Mouse (Mus musculus): ENCODE results near the gene Ppp1r3e.
A peak's percentile ranks its signal among the peaks of the same experiment; 100 is the strongest.

Ppp1r3e gene

GRCm38 (mm10) chr14:54877048-54877715, at the start of gene Ppp1r3e:
Gene Ppp1r3e (minus strand): TSS chr14:54877550.
- no peak for DNase-seq (ENCODE audit: low spot score)

- no peak for DNase-seq (ENCODE audit: low spot score)
These were observed 49.2 kb upstream of the Ppp1r3e start for GRCm38 (mm10) chr14:54926401-54927158.

GRCm38 (mm10) chr14:54925349-54926342, 48.3 kb upstream of the Ppp1r3e start, which contains the start of gene Efs:
Gene Efs (minus strand): TSS chr14:54926126.
- no peak for DNase-seq (ENCODE audit: low spot score)

GRCm38 (mm10) chr14:54924641-54925348, 47.4 kb upstream of the Ppp1r3e start:
- no peak for DNase-seq (ENCODE audit: low spot score)

GRCm38 (mm10) chr14:54920076-54920685, 42.8 kb upstream of the Ppp1r3e start:
- DNase-seq (ENCODE audit: low spot score) = no peak

GRCm38 (mm10) chr14:54913343-54913742, 36.0 kb upstream of the Ppp1r3e start:
- DNase-seq (ENCODE audit: low spot score) = no peak

- DNase-seq (ENCODE audit: low spot score) = peak; percentile 82
These were observed 35.5 kb upstream of the Ppp1r3e start, which contains the start of gene Slc22a17 for GRCm38 (mm10) chr14:54912886-54913285. Gene Slc22a17 (minus strand): TSS chr14:54913132.

GRCm38 (mm10) chr14:54912109-54912850, 34.9 kb upstream of the Ppp1r3e start:
- no peak for DNase-seq (ENCODE audit: low spot score)

- no peak for DNase-seq (ENCODE audit: low spot score)
These were observed 31.3 kb upstream of the Ppp1r3e start for GRCm38 (mm10) chr14:54908682-54909081.

GRCm38 (mm10) chr14:54903641-54904040, 26.3 kb upstream of the Ppp1r3e start:
- DNase-seq (ENCODE audit: low spot score) = no peak

GRCm38 (mm10) chr14:54900383-54900782, 23.0 kb upstream of the Ppp1r3e start:
- peak; percentile 82 for DNase-seq (ENCODE audit: low spot score)

GRCm38 (mm10) chr14:54897445-54897844, 20.1 kb upstream of the Ppp1r3e start:
- DNase-seq (ENCODE audit: low spot score) = no peak

- no peak for DNase-seq (ENCODE audit: low spot score)
These were observed 17.2 kb upstream of the Ppp1r3e start for GRCm38 (mm10) chr14:54894296-54895151.

- peak; percentile 100 for DNase-seq (ENCODE audit: low spot score)
These were observed 16.4 kb upstream of the Ppp1r3e start for GRCm38 (mm10) chr14:54893651-54894181.

GRCm38 (mm10) chr14:54892200-54892599, 14.8 kb upstream of the Ppp1r3e start, which contains the start of gene Pabpn1:
Gene Pabpn1 (plus strand): TSS chr14:54892500.
- no peak for DNase-seq (ENCODE audit: low spot score)

GRCm38 (mm10) chr14:54885309-54885708, 8.0 kb upstream of the Ppp1r3e start:
- DNase-seq (ENCODE audit: low spot score) = no peak

GRCm38 (mm10) chr14:54884022-54884712, 6.8 kb upstream of the Ppp1r3e start:
- DNase-seq (ENCODE audit: low spot score) = no peak

Data from left cerebral cortex, adult 11 months (tissue).